Mouse (Mus musculus) cerebellum, adult 11-12 months (tissue): ENCODE data around the gene Cab39l.

ENCODE experiments used
- DNase-seq: peaks from one replicate; pipeline ENCODE4 v3.0.0; 2022

The Cab39l gene

DNA sequence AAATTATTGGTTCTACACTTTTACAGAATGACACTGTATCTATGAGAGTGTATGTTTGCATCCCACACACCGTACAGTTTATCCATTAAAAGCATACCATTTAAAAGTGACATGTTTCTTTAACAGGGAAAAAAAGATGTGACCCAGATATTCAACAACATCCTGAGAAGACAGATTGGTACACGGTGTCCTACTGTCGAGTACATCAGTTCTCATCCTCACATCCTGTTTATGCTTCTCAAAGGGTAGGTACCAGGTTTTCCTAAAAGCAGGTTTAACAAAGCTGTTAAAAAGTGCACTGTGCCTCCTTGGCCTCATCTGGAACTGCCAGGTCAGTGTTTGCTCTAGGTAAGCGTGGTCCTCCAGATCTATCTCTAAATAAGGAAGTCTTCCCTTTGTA lies 65.4 kb downstream of the Cab39l start:
- DNase-seq, result no peak

DNA sequence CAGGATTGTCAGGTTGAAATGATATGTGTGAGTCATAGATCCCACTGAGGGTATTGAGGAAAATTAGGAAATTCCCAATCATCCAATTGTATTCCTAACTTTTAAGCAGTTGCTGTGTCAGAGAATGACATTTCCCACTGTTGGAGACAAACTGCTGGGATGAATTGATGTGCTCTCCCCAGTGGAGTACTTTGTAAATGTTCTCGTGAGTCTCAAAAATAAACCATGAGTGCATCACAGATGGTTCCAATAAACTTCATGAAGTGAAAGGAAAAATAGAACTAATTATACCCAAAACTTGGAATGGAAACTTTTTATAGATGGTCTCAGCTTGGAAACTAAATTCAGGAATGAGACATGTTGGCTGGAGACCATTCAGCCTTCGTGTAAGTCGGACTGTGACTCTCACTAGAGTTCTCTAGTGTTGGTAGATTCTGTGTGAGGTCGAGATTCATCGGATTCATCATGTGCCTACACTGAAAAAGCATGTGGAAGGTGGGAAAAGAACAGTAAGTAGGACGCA lies 73.2 kb downstream of the Cab39l start:
- DNase-seq, result no peak

DNA sequence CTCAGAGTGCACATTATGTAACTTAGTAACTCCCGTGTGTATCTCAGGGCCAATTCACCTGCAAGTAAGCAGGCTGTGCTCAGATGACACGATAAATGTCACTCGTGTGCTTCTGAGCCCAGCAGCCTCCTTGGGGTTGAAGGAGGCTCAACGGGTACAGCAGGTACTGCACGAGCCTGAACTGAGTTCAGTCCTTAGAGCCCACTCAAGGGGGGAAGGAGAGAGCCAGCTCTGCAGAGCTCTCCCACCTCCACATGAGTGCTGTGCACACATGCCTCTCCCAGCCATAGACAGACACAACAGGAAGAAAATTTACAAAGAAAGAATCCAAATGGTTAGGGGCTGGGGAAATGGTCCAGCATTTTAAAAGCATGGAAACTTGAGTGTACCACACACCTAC lies 85.1 kb downstream of the Cab39l start:
- DNase-seq, result no peak

DNA sequence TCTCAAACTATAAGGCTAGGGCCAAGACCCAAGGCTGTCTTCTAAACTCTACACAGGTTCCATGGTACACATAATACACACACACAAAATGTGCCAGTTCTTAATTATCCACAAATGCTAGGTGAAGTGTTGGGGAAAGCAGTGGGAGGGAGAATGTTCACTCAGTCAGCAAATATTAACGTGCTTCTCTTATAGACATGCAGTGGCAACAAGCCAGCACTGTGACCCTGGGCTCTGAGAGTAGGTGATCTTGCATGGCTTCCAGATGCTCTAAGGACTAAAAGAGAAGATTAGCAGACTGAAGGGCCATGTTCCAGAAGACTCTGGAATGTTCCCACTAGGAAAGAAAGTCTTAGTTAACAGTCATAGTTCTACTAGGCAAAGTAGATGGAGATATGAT lies 90.0 kb downstream of the Cab39l start:
- DNase-seq, result no peak

DNA sequence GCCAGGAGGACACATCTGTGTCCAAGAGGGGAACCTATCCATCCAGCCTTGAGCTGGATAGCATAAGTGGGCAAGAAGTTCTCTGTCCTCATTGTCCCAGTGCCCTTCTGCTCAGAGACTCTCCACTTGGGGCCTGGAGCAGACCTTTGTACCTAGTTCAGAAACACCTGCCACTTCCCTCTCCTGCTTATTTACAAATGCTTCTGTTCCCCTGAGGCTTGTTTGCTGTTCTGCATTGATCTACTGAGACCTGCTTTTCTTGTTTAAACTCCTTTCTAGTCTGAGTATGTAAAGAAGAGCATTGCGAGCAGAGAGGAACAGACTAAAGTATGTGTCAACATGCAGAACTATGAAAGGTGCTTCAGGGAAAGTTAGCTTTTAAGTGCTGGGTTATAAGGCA lies 92.2 kb downstream of the Cab39l start:
- DNase-seq, result no peak

DNA sequence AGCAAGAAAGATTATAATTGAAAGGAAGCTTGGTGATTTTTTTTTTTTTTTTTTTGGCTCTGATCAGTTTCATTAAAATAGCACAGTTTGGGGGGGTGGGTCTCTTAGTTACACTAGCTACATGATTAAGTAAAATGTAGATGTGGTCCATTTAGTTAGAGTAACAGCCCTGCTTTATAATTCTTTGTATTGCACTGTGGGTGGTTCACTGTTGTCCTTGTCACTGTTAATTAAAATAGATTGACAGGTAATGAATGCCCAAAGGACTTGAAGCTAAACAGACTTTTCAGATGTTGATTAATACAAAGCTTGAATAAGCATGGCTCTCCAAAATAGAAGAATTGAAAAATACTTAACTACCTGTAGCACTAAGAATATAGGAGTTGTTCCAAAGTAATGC lies 93.1 kb downstream of the Cab39l start:
- no peak for DNase-seq

DNA sequence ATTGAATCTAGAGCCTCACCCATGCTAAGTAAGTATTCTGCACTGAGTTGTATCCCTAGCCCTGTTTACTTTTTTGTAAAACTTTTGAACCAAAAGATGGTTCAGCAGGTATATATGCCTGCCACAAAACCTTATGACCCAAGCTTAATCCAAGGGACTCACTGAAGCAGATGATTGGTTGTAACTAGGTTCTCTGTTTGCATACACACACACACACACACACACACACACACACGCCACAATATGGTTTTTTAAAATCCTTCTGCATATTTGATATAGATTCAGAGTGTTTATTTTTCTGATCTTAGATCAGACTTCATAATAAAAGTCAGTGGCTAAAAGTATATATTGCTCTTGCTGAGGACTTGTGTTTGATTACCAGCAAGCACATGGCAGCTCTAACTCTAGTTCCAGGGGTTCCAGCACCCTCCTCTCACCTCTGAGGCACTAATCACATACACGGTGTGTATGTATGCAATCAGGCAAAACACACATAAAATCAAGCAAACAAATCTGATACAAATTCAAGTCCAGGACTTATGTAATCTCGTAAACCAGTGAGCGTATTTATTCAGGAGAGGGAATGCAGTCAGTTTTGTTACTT lies 97.2 kb downstream of the Cab39l start:
- DNase-seq, result no peak

DNA sequence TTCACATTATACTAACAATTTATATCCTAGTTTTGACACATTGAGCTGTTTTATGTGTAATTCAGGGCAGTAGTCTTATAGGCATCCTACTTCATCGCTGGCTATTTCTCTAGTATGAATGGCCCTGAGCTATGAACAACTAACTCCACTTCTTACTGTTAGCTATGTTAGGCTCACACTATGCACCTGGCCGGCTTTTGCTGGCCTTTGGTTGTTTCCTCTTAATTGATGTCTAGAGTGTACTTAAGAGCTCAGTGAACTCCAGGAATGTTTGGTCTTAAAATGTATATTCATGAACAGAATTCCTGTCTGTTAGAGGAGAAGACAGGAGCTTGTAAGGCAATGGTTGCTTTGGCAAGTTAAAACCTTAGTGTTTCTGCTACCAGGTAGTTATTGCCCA lies 99.5 kb downstream of the Cab39l start:
- DNase-seq, result no peak

DNA sequence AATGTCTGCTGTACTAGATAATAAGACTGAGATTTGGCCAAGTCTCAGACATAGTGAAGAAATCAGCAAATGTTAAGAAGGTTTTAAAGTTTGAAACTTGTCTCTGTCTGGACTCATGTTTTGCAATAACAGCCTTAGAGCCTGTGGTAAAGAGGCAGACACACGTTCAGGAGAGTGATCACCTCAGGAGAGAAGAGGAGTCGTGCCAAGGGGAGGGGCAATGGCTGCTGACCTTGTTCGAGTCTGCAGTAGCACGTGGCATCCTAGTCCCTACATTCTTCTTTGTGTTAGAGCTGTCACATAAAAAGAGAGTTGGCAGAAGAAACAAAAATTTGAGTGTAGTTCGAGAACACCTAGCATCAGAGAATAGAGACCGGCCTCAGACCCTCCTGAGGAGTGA lies 100.0 kb downstream of the Cab39l start:
- no peak for DNase-seq

DNA sequence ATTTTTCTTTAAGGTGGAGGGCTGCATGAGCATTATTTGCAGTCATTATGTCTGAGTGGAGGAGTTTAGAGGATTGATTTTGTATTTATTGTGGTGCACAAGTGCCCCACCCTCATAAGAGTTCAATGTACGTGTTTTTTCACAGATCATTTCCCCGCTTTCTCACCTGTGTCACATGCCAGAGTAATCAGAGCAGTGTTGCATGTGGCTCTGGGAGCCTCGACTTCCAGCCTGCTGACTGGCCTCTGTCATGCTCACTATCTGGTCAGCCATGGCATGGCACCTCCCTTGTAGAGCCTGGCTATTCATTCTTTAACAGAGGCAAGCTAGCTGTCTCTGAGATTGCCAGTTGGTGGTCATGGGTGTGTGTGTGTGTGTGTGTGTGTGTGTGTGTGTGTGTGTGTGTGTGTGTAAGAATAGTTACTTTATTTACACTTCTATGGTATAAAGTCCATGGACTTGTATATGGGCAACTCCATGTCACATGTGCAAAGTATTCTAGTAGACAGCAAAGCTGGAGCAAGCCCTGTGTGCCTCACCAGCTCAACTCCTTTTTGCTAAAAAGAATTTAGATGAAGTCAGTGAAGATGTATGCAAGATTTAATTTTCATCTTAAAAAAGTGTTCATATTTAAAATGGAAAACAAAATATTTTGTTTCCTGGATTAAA lies 102.5 kb downstream of the Cab39l start:
- DNase-seq, result no peak

DNA sequence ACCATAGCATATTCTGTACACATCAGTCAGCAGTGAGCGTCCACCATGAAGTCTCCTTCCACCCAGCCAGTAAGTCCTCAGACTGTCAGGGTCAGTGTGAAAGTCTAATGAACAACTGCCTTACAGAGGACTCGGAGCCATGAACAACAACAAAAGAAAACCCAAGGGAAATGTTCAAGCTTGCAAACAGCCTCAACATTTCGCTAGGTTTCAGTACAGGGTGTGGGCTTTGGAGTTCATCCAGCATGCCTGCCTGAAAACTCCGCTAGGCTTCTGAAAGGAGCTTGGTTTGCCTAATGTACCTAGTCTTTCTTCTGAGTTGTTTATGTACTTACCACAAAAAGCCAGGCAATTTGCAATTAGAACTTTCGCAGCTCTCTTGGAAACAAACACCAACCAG lies 103.2 kb downstream of the Cab39l start:
- DNase-seq, result no peak

DNA sequence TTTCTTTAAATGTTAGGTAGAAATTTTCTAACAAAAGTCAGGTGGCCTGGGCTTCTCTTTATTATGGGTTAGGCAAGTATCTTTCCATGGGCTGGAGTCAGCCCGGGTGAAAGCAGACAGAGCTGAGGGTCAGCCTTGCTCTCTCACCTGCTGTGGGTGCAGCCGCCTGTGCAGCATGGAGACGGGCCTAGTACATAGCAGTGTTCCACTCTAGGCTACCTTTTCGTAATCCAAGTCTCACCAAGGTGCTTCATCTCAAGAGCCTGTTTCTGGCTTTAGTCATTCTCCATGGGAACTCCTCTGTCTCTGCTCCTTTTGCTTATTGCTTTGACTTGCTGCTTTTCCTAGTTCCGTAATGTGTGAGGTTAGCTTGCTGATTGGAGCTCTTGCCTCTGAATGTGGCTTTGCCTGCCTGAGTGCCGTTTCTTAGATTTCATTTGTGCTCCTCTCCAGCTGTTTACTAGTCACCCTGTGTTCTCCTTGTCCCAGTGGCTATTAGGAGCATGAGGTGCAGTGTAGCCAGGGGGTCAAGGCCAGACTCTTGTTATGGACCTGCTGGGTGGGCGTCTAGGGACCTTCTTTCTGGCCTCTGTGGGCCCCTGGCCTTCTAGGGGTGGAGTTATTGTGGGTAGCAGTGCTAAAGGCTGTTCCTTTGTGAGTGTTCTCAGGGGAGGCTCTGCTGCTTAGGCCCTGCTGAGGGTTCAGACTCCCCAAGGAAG lies 105.5 kb downstream of the Cab39l start:
- DNase-seq, result no peak

DNA sequence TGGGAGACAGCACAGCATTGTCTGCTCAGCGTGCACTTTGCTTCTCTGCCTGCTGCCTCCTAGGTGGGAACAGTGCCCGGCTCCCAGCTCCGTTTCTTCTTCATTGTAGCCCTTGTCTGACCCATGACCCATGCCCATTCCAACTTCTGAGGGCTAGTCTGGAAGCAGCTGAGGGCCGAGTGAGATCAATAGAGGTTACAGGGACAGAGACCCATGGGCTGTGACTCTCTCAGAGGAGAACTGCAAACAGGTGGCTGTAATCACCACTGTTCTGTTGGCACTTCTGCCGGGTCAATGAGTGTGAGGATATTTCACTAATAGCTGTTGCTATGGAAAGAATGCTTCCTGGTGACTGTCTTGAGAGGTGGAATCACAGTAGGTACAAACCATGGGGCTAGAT lies 106.8 kb downstream of the Cab39l start:
- DNase-seq, result no peak

DNA sequence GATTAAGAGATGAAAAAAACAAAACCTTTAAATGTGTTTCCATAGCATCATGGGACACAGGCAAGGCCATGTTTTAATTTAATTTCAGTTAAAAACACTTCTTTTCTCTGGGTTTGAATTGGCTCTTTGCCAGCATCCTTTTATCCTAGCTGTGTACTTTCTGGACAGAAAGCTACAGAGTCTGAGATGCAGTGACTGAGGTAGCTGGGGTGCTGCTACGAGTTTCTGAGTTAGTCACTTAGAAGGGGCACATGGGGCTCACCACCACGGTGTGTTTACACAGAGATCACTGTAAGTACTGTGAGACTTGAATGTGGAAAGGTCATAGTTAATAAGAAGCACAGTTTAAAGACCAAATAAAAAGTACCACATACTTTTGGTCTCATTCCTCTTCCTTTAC lies 107.8 kb downstream of the Cab39l start:
- DNase-seq, result no peak

DNA sequence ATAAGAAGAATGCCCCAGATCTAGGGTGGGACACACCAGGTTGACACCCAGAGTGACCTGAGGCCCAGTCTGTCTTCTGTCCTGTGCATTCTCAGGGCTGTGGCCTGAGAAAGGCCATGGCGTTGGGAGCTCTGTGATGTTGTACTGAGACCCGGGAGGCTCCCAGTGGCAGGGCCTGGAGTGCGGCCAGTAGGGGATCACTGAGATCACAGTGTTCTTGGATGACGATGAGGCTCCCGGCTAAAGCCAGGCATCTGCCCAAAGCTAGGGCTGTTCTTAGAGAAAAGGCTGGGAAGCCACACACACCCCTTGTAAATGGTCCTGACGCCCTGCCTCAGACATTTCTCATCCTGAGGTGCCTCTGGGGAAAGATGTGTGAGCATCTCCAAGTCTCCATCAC lies 108.3 kb downstream of the Cab39l start:
- peak; percentile 21 for DNase-seq

DNA sequence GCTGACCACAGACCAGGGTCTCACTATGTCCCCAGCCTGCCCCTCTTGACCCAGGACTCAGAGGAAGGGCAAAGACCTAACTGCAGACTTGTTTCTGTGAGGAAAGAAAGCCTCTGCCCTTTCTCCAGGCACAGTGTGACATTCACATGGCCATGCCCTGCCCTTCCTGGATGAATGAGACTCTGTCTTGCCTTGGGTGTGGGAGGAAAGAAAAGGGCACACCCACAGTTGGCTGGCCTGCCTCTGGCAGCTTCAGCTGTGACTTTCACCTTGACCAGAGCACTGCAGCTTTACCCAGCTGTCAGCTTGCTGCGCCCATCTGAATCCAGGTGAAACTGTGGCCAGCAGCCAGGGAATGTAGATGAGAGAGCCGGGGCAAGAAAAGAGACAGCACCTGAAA lies 110.1 kb downstream of the Cab39l start:
- DNase-seq, result no peak

DNA sequence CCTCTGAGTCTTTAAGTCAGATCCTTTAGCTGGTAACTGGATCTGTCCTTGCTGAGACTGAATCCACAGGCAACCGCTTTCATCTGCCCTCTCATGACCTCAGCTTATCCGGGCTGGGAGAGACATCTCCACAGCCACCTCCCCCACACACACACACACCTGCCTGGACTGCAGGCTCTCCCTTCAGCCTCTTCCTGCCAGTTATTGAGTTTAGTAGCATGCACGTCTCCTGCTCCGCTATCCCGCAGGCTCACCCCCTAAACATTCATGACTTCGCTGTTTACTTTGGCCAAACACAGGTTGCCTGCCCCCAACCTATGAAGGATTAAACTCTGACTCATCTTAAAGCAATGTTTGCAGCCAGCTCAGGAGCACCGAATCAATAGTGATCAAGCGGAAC lies 111.2 kb downstream of the Cab39l start:
- no peak for DNase-seq

DNA sequence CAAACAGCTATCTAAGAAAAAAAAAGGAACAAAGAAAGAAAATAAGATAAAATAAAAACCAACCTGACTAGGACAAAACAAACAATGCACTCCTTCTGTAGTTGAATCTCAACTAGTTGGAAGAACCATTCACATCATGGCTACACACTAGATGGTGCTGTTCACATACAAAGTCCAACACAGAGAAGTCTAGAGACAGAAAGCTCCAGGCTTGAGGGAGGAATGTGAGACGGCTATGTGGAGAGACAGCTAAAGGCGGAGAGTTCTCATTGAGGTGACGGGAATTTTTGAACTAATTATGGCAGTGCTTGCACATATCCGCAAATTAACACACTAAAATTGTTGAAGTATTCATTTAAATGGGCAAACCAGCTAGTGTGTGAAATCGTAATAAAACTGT lies 113.3 kb downstream of the Cab39l start:
- no peak for DNase-seq

DNA sequence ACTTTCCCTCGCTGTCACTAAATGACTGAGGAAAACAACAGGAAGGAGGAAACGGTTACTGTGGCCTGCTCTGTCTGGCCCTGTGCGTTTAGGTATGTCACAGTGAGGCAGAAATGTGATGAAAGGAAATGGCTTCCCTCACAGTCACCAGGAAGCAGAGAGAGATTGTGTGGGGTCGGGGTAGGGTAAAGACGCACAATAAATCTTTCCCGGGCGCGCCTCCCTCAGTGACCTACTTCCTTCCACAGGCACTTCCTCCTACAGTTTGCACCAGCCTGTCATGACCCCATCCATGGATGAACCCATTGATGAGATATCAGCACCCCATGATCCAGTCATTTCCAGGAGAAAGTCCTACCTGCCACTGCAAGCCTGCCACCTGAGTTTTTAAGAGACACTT lies 114.2 kb downstream of the Cab39l start:
- no peak for DNase-seq

DNA sequence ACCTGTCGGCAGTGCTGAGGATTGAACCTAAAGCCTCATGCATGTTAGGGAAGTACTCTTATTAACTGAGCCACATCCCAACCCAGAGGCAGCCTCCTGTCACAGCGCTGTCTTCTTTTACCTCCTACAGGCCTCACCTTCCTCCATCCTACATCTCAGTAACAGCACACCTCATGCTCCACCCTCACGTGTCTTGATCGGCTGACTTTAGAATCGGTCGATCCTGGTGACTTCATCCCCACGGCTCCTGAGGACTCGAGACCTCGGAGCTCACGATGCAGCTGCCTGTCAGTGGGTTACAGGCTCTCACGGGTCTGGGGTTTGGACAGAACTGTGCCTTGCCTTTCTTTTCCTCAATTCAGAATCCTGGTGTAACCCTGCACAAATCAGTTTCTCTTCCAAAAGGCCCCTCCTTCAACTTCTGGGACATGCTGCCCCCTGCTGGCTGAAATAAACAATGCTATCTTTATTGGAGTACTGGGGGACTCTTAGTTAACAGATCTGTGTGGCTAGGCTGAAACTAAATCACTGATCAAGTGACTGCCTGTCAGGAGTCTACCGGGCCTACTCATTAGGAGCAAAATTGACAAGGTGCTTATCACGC lies 115.3 kb downstream of the Cab39l start:
- peak; percentile 28 for DNase-seq

DNA sequence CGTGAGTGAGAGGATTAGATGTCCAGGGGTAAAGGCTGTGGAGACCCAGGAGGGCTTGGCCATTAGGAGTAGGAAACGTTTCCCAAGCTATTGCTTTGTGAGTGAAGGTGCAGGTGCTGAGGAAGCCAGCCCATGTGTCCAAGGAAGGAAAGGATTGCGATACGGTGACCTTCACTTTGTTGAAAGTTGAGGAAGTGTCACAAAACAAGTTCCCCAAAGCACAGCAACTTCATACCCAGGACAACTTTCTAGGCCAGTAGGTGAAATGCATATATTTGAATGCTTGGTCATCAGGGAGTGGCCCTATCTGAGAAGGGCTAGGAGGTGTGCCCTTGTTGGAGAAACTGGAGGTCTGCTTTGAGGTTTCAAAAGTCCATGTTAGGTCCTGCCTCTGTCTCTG lies 116.3 kb downstream of the Cab39l start:
- DNase-seq, result no peak

DNA sequence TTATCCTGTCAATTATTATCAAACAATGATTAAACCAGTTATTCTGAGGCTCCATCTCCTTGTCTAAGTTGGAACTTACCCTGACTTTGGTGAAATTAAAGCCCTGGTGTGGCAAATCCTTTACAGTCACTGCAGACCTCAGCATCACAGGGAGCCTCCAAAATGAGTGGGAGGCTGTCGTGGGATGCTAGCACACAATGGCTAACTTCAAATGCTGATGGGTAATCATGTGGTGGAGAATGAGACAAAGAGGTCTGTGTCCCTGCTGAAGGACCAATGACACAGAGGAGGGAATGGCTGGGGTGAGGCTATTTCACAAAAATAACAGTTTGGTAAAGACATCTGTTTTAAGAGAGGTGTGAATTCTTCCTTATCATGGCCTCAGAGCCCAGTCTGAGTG lies 117.1 kb downstream of the Cab39l start:
- no peak for DNase-seq

DNA sequence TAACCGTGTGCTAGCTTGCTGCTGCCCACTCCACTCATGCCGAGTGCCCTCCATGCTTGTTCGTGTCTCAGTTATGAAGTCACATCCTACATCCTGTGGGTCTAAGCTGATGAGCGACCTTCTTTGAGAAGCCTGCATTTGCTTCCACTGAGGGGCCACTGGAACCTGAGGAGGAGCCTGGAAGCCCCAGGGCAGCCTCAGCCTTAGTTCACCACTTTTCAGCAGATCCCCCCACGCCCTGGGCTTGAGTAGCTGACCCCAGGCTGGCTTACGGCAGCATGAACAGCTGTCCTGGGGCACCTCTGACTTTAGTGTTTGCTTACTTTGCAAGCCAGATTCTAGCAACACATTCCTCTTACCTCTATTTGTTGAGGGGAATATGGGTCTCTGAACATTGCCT lies 126.0 kb downstream of the Cab39l start:
- no peak for DNase-seq

DNA sequence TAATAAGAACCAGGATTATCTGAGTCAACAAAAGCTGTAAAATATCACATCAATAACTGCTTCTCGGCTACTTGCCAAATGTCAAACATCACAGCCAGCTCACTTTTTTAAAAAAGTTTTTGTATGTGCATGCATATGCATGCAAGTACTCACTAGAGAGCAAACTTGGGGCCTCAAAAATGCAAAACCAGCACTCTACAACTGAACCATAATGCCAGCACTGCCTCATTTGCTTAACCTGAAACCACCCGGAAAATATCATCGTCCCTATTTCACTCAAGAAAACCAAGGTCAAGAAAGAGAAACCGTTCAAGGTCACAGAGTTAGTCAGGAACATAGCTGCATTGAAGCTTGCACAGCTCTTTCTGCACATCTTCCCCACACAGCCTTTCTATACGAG lies 135.6 kb downstream of the Cab39l start:
- no peak for DNase-seq
